Mouse (Mus musculus) cortical plate, adult 2 months (tissue): ENCODE results near the gene Ctu2. TPM values are rescaled to one million over a fixed set of nuclear protein-coding genes. Genes with fewer than 3 reads are reported as not detected.

Source experiments
- H3K27ac ChIP-seq: fragments of 200-500 bp; 2 replicates; pipeline ENCODE4 v1.5.1; 2012; ENCODE audit warnings: low read length, control low read depth, inconsistent platforms; ENCODE audit not compliant: insufficient read depth
- H3K4me1 ChIP-seq: fragments of 200-500 bp; 2 replicates; pipeline ENCODE4 v1.6.1; 2011; ENCODE audit warnings: low read length; ENCODE audit not compliant: control insufficient read depth, insufficient read depth
- H3K4me3 ChIP-seq: fragments of 200-500 bp; 2 replicates; pipeline ENCODE4 v1.5.1; 2011; ENCODE audit warnings: mild to moderate bottlenecking, low read length, control low read depth; ENCODE audit not compliant: insufficient read depth
- CTCF ChIP-seq: fragments of 200-500 bp; IDR thresholded peaks from 2 replicates; pipeline ENCODE4 v1.5.1; 2011; ENCODE audit warnings: mild to moderate bottlenecking, control low read depth, low read length; ENCODE audit not compliant: insufficient read depth; ENCODE audit errors: extremely low read depth
- POLR2A ChIP-seq: fragments of 200-500 bp; IDR thresholded peaks from 2 replicates; pipeline ENCODE4 v1.6.1; 2011; ENCODE audit warnings: mild to moderate bottlenecking, low read length, control low read depth; ENCODE audit not compliant: insufficient read depth; ENCODE audit errors: extremely low read depth
- polyA plus RNA-seq: library from polyadenylated mRNA; depleted of rRNA; stranded (reverse); fragments of >200 nt; gene quantifications from 2 replicates; pipeline ENCODE4 v1.2.3, GENCODE M21; 2012

The Ctu2 gene
- polyA plus RNA-seq, 1 experiment: 43.6 TPM

DNA sequence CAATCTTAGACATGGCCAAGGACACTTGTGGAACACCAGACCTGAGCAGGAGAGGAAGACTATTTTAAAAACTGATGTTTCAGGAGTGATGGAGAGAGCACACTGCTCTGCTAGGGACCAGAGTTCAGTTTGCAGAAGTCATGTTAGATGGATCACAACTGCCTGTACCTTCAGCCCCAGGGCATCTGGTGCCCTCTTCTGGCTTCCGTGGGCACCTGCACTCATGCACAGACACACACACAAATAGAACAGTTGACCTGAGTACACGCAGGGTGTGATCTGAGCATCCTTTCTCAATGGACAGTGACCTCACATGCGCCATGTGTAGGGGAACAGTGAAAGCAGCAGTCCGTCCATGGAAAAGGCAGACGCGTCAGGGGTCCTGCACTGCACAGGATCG lies 7.9 kb downstream of the Ctu2 start:
- no peak overlapping the region for H3K27ac ChIP-seq
- no peak overlapping the region for H3K4me3 ChIP-seq
- no peak for TF ChIP-seq POLR2A
- 0 out of 2 replicates have a peak, but pooled peaks have one; percentile 8 for TF ChIP-seq CTCF
- no peaks in the 10 kb centered on the region for H3K4me1 ChIP-seq

DNA sequence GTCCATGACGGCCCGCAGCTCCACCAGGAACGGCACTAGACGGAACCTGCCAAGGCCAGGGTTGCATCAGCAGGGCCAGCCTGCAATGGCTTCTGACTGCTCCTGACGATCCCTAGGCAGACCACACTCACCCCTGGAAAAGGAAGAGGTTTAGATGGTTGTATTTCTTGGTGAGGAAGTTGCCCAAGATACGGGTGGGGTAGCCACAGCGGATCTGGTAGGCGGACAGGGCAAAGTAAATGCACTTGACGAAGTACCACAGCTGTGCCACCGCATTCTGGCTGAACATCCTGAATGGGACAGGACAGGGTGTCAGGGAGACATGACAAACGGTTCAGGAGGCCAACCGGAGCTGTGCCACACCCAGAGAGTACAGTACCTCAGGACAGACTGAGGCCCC lies 8.9 kb downstream of the Ctu2 start:
- Histone ChIP-seq H3K4me3 (no peak overlapping the region), H3K27ac (no peak overlapping the region), H3K4me1 (no peaks in the 10 kb centered on the region)
- no peak for TF ChIP-seq POLR2A
- TF ChIP-seq CTCF: no peak

DNA sequence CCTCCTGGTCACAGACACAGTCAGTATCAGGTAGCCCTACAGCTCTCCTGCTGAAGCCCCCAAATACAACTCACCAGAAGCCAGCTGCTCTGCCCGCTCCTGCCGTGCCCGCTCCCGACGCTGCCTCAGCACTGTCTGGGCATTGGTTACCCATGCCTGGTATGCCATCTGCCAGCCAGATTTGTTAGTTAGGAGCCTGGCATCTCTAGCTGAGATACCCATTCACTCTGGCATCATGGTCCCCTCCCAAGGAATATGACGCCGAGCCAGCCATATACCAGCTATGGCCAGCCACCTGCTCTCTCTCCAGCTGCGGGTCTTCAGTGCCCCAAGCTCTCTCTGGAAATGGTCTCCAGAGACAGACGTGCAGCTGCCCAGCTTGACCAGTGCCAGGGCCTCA lies 12.4 kb downstream of the Ctu2 start:
- Histone ChIP-seq H3K4me3 (no peak overlapping the region), H3K4me1 (no peaks in the 10 kb centered on the region), H3K27ac (no peak overlapping the region)
- no peak for TF ChIP-seq CTCF
- TF ChIP-seq POLR2A: no peak

DNA sequence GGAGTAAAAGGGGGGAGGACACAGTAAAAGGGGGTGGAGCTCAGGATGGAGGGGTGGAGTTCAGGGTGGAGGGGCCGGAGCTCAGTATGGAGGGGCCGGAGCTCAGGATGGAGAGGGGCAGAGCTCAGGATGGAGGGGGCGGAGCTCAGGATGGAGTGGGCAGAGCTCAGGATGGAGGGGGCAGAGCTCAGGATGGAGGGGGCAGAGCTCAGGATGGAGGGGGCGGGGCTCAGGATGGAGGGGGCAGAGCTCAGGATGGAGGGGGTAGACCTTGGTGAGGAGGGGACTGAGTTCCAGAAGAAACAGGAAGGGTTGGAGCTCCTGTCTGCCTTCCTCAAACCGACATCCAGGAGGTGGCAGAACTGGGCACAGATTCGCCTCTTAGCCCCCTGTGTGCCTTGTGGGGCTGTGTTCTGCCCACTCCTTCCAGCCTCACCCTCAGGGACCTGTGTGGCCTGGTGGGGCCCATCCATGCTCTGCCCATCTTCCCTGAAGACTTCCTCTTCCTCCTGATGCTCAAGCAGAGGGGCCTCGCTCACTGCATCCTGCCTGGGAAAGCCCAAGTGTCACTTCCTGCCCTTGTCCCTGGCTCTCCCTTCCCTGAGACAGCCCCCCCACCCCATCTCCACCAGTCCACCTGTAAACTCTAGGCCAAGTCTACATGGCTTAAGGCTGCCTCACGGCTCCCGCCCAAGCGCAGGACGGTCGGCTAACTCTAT lies 21.2 kb downstream of the Ctu2 start:
- H3K4me3 ChIP-seq: no peak overlapping the region
- TF ChIP-seq CTCF (no peak), POLR2A (no peak)
- H3K27ac ChIP-seq: no peak overlapping the region
- H3K4me1 ChIP-seq: no peaks in the 10 kb centered on the region

DNA sequence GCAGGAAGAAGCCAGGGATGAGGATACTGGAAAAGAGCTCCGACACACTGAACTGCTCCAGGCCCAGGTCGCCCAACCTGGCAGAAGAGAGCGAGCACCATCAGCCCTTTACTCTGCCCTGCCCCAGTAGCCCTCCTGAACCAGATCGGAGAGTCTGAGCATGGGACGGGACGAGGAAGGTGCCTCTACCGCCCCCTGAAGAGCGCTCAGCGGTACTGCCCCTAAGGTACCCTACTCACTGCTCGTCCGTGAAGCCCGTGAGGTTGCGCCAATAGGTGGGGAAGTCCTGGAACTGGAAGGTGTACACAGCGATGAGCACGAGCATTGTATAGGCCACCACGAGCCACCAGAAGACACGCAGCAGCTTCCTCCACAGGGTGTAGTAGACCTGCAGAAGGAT lies 22.0 kb downstream of the Ctu2 start:
- TF ChIP-seq POLR2A: no peak
- Histone ChIP-seq H3K27ac (no peak overlapping the region), H3K4me3 (no peak overlapping the region), H3K4me1 (no peaks in the 10 kb centered on the region)

DNA sequence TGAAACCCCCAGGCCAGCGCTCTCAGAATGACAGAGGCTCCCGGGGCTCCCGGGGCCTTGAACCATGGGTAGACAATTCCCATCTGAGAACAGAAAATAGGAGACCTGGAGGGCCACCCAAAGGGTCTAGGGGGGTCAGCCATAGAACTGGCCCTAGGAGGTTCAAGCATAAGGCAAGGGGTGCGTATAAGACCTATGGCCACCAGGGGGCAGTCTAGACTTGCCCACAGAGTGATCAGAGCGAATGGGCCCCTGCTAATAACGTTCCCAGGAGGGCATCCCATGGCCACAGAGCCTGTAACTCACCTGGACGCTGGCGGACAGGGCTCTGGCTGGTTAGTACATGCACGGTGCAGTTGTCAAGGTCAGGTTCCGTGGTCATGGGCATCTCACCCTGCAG lies 24.9 kb downstream of the Ctu2 start:
- no peaks in the 10 kb centered on the region for H3K4me1 ChIP-seq
- H3K4me3 ChIP-seq: no peak overlapping the region
- no peak overlapping the region for H3K27ac ChIP-seq
- TF ChIP-seq POLR2A: no peak
- TF ChIP-seq CTCF: peak; percentile 89

DNA sequence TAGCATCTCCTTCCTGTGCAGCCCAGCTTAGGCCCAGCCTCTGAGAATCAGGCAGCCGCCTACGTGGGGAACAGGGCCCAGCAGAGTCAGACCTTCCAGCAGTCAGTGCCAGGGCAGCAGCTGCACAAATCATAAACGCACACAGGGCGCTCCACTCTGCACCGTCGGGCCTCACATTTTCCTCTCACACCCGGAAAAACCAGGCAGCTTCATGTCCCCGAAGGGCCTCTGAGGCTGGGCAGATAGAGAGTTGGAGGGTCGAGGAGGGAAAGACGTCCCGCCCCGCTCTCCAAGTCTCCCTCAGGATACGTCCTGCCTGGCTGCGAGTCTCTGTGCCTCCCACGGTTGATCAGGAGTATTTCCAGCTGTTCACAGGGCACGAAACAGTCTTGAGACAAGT lies 35.6 kb downstream of the Ctu2 start:
- no peak for TF ChIP-seq CTCF
- TF ChIP-seq POLR2A: no peak
- no peak overlapping the region for H3K27ac ChIP-seq

DNA sequence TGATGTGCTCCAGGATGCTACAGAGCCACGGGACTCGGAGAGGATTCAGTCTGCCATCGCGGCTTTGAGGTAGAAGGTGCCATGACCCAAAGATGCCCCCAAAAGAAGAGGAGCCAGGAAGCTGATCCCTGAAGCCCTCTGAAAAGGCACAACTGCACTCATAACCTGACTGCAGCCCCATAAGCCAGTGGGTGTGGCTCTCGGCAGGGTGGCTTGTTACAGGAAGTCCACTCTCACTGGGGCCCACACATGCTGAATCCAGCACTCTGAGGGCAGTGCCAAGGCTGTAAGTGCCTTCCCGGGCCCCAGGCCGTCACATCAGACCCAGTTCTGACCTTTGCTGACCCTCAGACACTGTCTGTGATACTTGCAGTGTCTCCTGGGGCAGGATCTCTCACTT lies 36.4 kb downstream of the Ctu2 start:
- H3K4me1 ChIP-seq: no peaks in the 10 kb centered on the region
- no peak overlapping the region for H3K27ac ChIP-seq
- H3K4me3 ChIP-seq: no peak overlapping the region
- no peak for TF ChIP-seq POLR2A
- TF ChIP-seq CTCF: no peak

More for the DNA sequence above, 35.6 kb downstream of the Ctu2 start:
- no peak overlapping the region for H3K4me3 ChIP-seq
- H3K4me1 ChIP-seq: no peaks in the 10 kb centered on the region

DNA sequence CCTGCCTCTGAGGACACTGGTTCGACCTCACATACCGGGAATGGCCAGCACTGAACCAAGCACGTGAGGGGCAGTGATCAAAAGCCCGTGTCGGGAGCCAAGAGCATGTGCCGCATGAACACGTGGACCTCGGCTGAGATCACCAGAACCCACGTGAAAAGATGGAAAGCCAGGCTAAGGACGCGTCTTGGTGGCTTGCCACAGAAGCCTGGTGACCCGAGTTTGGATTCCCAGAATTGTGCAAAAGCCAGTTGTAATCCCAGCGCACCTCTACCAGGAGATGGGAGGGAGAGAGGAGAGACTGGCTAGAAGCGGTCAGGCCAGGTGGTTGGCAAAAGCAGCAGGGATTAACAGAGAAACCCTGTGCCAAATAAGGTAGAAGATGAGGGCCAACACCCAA lies 39.8 kb downstream of the Ctu2 start:
- Histone ChIP-seq H3K4me3 (no peak overlapping the region), H3K4me1 (no peaks in the 10 kb centered on the region), H3K27ac (no peak overlapping the region)
- TF ChIP-seq POLR2A (no peak), CTCF (no peak)

DNA sequence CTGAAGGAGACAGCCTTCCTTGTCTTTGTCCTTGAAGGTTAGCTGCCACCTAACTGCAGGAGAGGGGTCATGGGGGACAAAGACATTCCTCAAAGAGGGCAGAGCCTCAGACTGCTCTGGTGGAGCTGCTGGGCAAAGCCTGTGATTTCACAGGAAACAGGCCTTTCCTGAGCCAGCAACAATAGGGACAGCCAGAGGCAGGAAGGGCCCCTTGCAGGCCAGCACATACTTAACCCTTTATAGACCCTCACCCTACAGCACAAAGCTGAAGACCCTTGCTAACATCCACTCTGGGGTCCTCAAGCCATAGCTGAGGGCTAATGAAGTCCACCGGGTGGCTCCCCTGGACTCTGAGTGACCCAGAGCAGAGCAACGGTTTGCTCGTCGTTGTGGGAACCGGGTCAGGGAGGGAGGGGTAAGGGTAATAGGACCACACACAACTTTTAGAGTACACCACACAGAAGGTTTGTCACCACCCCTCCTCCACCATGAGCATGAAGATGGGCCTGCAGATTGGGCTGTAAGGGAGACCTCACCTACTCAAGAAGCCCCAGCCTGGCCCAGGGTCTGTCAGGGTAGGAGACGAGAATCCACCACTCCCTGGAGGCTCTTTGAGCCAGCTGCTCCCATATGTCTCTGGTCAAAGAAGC lies 41.7 kb downstream of the Ctu2 start:
- H3K27ac ChIP-seq: peak overlapping the region; percentile 53
- TF ChIP-seq POLR2A (no peak), CTCF (no peak)

DNA sequence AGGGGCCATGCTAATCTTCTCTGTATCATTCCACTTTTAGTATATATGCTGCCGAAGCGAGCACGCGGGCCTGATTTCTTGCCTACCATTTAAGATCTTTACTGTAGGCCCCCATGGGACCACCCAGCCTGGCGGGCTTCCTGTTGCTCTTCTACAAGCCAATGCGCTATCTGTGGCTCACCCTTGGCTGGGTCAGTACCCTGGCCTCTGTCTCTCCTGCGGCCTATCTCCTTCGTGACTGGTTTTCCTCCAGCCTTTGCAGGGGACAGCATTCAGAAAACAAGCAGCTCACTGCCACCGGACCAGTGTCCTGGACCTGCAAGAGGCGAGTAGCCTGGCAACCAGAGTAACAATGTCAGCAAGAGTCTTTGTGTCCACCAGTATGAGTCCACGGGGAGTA lies 44.7 kb downstream of the Ctu2 start:
- TF ChIP-seq POLR2A (no peak), CTCF (no peak)
- Histone ChIP-seq H3K4me3 (no peak overlapping the region), H3K4me1 (0 out of 2 replicates have a peak, but pooled peaks cover 1% of the 10 kb centered on the region), H3K27ac (no peak overlapping the region)

More for the DNA sequence above, 41.7 kb downstream of the Ctu2 start:
- Histone ChIP-seq H3K4me3 (no peak overlapping the region), H3K4me1 (no peaks in the 10 kb centered on the region)
